Mouse (Mus musculus) heart, adult 9 months (tissue): ENCODE results near the gene Gm17018.

ENCODE experiments used
- DNase-seq, 2 experiments: peaks; one replicate each; pipeline ENCODE4 v3.0.0; 2022; ENCODE audit warnings: low spot score in 2 of 2

Gm17018 gene

GRCm38 (mm10) chr19:45587509-45588292, 27.3 kb downstream of the Gm17018 start:
- peak; percentile 28 to 41 for DNase-seq

DNA sequence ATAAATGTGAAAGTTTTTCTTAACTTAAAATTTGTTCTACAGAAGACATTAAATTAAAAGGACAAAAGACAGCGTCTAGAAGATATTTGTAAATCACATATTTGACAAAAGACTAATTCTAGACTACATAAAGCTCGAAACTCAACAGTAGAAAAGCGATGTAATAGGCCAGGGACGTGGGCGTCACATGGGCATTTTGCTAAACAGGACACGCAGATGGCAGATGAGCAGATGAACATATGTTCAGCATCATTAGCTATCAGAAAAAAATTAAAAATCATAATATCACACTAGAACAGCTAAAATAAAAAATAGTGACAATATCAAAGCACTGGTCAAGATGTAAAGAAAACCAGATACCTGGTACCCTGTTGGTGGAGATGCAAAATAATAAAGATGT, 29.3 kb downstream of the Gm17018 start:
- DNase-seq, result no peak

- peak; percentile 64 to 78 for DNase-seq
Observed at GRCm38 (mm10) chr19:45591704-45592103, 31.3 kb downstream of the Gm17018 start.

GRCm38 (mm10) chr19:45592916-45593315, 32.5 kb downstream of the Gm17018 start:
- no peak for DNase-seq

DNA sequence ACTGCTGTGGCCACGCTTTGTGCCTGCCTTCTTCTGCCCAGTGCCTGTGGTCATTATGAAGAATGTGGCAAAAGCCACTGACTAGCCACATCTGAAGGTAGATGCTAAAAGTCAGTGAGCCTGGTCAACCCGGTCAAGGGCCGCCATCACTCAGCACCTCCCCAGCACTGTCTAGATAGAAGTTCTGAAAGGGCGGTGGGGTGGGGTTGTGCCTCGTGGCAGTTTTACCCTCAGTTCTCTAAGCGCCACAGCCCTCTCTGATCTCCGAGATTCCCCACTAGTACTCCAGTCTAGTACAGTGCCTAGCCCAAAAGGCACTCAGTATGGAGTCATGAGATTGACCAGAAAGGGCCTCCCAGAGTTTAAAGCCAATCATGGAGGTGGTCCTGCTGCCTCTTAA, 33.7 kb downstream of the Gm17018 start:
- DNase-seq, result no peak

DNA sequence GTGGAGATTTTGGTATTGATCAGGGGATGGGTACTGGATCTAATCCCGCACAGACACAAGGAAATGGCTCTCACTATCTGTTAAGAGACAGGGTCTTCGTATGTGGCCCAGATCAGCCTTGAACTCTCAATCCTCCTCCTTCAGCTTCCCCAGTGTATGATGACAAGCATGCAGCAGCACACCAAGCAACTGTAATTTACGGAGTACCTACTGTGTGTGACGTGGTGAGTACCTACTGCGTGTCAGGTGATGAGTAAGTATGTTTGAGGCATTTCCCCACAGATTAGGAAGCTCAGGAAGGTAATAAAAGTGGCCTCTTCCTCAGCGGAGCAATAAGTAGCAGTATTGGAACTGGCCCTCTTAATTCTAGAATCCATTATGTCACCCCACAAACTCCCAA, 35.1 kb downstream of the Gm17018 start:
- DNase-seq, result no peak

- DNase-seq, result peak in 1 of 2 experiments; percentile 40
Observed at GRCm38 (mm10) chr19:45596019-45596418, 35.6 kb downstream of the Gm17018 start.

GRCm38 (mm10) chr19:45596434-45596833, 36.0 kb downstream of the Gm17018 start:
- no peak for DNase-seq

DNA sequence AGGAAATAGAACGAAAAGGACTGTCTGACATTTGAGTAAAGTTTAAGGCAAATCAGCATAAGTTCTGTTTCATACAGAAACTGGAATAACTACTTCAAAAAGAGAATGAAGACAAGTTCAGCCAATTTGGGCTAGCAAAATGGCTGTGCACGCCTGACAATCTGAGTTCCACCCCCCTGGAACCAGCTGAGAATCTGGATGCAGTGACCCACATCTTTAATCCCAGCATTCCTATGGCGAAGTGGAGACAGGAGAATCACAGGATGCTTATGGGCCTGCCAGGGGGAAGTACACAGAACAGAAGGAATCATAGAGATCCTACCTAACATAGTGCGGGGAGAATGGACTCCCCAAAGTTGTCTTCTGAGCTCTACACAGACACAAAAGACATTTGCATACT, 36.7 kb downstream of the Gm17018 start:
- DNase-seq, result no peak

- no peak for DNase-seq
Observed at GRCm38 (mm10) chr19:45602606-45603005, 42.2 kb downstream of the Gm17018 start.

GRCm38 (mm10) chr19:45606701-45607100, 46.3 kb downstream of the Gm17018 start:
- DNase-seq, result no peak

GRCm38 (mm10) chr19:45607479-45607878, 47.1 kb downstream of the Gm17018 start:
- DNase-seq, result no peak

DNA sequence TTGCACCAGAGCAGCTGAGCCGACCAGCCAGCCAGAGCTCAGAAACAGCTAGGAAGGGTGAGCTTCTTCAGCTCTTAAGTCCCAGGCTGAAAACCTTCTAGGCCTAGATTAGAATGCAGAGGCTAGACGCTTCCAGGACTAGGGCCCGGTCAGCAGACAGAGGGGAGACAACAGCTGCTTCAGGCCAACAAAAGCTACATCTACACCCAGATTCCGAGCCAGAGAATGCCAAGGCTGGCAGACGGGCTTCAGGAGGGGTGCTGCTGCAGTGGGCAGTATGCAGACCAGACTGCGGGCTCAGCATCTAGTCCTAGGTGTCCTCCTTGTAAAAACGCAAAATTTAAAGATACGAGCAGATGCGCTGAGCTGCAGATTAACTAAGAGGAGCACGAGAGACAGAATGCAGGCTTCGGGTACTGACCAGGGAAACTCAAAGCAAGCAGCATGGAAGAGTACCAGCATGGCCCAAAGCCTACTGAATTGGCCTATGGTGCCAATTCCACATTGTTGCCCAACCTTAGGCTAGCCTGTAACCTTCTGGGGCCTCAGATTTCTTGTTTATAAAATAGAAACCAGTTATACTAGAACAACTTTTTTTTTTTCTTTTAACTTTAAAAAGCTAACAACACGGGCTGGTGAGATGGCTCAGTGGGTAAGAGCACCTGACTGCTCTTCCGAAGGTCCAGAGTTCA, 48.4 kb downstream of the Gm17018 start:
- no peak for DNase-seq

- DNase-seq, result no peak
Observed at GRCm38 (mm10) chr19:45610823-45611222, 50.4 kb downstream of the Gm17018 start.

- DNase-seq, result no peak
Observed at GRCm38 (mm10) chr19:45614375-45614774, 54.0 kb downstream of the Gm17018 start.

DNA sequence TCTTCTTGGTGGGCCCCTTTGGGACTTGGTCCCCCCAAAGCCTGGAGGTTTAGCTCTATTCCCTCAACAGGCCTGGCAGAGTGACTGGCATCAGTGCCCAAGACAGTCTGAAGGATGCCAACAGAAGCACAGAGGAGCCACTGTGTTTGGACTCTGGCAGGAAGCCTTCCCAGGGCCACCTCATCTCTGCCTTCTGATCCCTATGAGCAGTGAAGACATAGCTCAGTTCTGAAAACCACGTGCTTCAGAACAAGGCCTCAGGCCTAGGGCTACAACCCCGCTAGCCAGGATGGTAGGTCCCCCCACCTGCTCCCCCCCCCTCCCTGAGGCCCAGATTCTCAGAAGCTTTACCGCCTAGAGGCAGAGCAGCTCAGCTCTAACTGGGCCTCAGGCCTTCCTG, 54.5 kb downstream of the Gm17018 start:
- no peak for DNase-seq

GRCm38 (mm10) chr19:45615415-45616213, 55.2 kb downstream of the Gm17018 start:
- DNase-seq, result no peak

GRCm38 (mm10) chr19:45616214-45616518, 55.8 kb downstream of the Gm17018 start:
- no peak for DNase-seq

GRCm38 (mm10) chr19:45616735-45617134, 56.3 kb downstream of the Gm17018 start:
- DNase-seq, result no peak

DNA sequence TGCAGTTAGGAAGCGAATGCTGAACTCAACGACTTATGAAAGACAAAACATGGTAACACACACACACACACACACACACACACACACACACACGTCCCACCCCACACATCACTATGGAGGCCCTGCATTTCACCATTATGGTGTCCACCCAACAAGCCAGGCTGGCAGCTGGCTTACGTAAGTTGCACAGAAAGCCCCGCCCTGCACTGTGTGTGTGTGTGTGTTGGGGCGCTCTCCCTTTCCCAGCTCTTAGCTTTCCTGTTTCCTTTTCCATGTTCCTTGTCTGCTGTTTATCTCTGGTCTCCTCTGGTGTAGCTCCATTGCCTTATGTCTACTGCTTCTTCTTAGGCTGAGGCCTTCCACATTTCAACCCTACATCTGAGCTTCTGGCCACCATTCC, 57.8 kb downstream of the Gm17018 start:
- DNase-seq, result no peak

- DNase-seq, result no peak
Observed at GRCm38 (mm10) chr19:45619744-45620501, 59.5 kb downstream of the Gm17018 start.

- DNase-seq, result no peak
Observed at GRCm38 (mm10) chr19:45621061-45621460, 60.6 kb downstream of the Gm17018 start.
